Mouse (Mus musculus) lung, adult 2 months (tissue): ENCODE measurements around the gene Rnf43. TPM values are rescaled to one million over a fixed set of nuclear protein-coding genes. Genes with fewer than 3 reads are reported as not detected.

ENCODE experiments used
- DNase-seq: peaks from one replicate; pipeline ENCODE4 v3.0.0; 2022
- H3K4me1 ChIP-seq: fragments of 200-500 bp; 2 replicates; pipeline ENCODE4 v1.6.1; 2011; ENCODE audit warnings: low read length; ENCODE audit not compliant: control insufficient read depth, insufficient read depth
- H3K4me3 ChIP-seq: fragments of 200-500 bp; replicated peaks from 2 replicates; pipeline ENCODE3; 2011; ENCODE audit warnings: low read depth, mild to moderate bottlenecking, control low read depth, low read length; ENCODE audit errors: extremely low read depth
- CTCF ChIP-seq: fragments of 200-500 bp; IDR thresholded peaks from 2 replicates; pipeline ENCODE4 v1.5.1; 2011; ENCODE audit warnings: mild to moderate bottlenecking, low read length, control low read depth; ENCODE audit not compliant: insufficient read depth
- POLR2A ChIP-seq: fragments of 200-500 bp; IDR thresholded peaks from 2 replicates; pipeline ENCODE4 v1.6.1; 2011; ENCODE audit warnings: low read depth, mild to moderate bottlenecking, control low read depth, low read length, borderline replicate concordance; ENCODE audit errors: extremely low read depth
- WGBS: fragments of 180-500 bp; shearing (Covaris S2); methylation state at CpG from one replicate; pipeline ENCODE4 v1.1.7; 2018; 5-methylcytosine and 5-hydroxymethylcytosine counted together
- polyA plus RNA-seq: library from polyadenylated mRNA; depleted of rRNA; stranded (reverse); fragments of >200 nt; gene quantifications from 2 replicates; pipeline ENCODE4 v1.2.3, GENCODE M21; 2012

The Rnf43 gene
- polyA plus RNA-seq, 1 experiment, result 12.6 TPM

- whole genome bisulfite sequencing, result 68% methylated on average over 15 of the region's 15 CpGs
- H3K4me3 ChIP-seq, result no peak overlapping the region
- no peak for DNase-seq
Measured at GRCm38 (mm10) chr11:87687246-87688225, 25.0 kb downstream of the Rnf43 start.

GRCm38 (mm10) chr11:87688478-87689203, 26.1 kb downstream of the Rnf43 start:
- Histone ChIP-seq H3K4me3 (no peak overlapping the region), H3K4me1 (peaks cover 17% of the 10 kb centered on the region)
- TF ChIP-seq POLR2A (no peak), CTCF (no peak)
- 69% methylated on average over 11 of the region's 11 CpGs for WGBS
- no peak for DNase-seq

More at GRCm38 (mm10) chr11:87687246-87688225, 25.0 kb downstream of the Rnf43 start:
- peaks cover 17% of the 10 kb centered on the region for H3K4me1 ChIP-seq
- TF ChIP-seq CTCF (no peak), POLR2A (no peak)

GRCm38 (mm10) chr11:87689402-87689808, 26.9 kb downstream of the Rnf43 start:
- WGBS, result 6% methylated on average over 7 of the region's 7 CpGs
- no peak overlapping the region for H3K4me3 ChIP-seq
- DNase-seq, result peak; percentile 65

GRCm38 (mm10) chr11:87690054-87690740, 27.7 kb downstream of the Rnf43 start:
- DNase-seq, result no peak
- WGBS, result 42% methylated on average over 16 of the region's 16 CpGs
- TF ChIP-seq POLR2A, result no peak
- no peak for TF ChIP-seq CTCF
- H3K4me1 ChIP-seq, result peaks cover 17% of the 10 kb centered on the region
- H3K4me3 ChIP-seq, result peak overlapping the region; percentile 11

More at GRCm38 (mm10) chr11:87689402-87689808, 26.9 kb downstream of the Rnf43 start:
- peaks cover 17% of the 10 kb centered on the region for H3K4me1 ChIP-seq
- TF ChIP-seq CTCF (no peak), POLR2A (no peak)

- Histone ChIP-seq H3K4me3 (no peak overlapping the region), H3K4me1 (no peaks in the 10 kb centered on the region)
- 60% methylated on average over 14 of the region's 14 CpGs for WGBS
- no peak for TF ChIP-seq CTCF
- TF ChIP-seq POLR2A, result no peak
- no peak for DNase-seq
Measured at GRCm38 (mm10) chr11:87697131-87697682, 34.7 kb downstream of the Rnf43 start.

GRCm38 (mm10) chr11:87698126-87698525, 35.6 kb downstream of the Rnf43 start:
- no peak for DNase-seq
- Histone ChIP-seq H3K4me1 (no peaks in the 10 kb centered on the region), H3K4me3 (no peak overlapping the region)
- no peak for TF ChIP-seq CTCF
- TF ChIP-seq POLR2A, result no peak
- WGBS, result 67% methylated on average over 4 of the region's 4 CpGs

GRCm38 (mm10) chr11:87701108-87701507, 38.6 kb downstream of the Rnf43 start:
- 71% methylated on average over 6 of the region's 6 CpGs for WGBS
- no peak for TF ChIP-seq CTCF
- no peak for TF ChIP-seq POLR2A
- no peaks in the 10 kb centered on the region for H3K4me1 ChIP-seq
- no peak overlapping the region for H3K4me3 ChIP-seq
- no peak for DNase-seq

- H3K4me1 ChIP-seq, result no peaks in the 10 kb centered on the region
- DNase-seq, result no peak
Measured at GRCm38 (mm10) chr11:87701877-87702620, 39.5 kb downstream of the Rnf43 start.

More at GRCm38 (mm10) chr11:87701877-87702620, 39.5 kb downstream of the Rnf43 start:
- TF ChIP-seq CTCF, result no peak
- TF ChIP-seq POLR2A, result no peak
- H3K4me3 ChIP-seq, result no peak overlapping the region
- 57% methylated on average over 14 of the region's 14 CpGs for WGBS
